Mouse (Mus musculus) ovary, postnatal 10 days (tissue): ENCODE data around the gene Hlx.

Source experiments
- DNase-seq: peaks from one replicate; pipeline ENCODE4 v3.0.0; 2022; ENCODE audit warnings: low spot score

Gene Hlx

DNA sequence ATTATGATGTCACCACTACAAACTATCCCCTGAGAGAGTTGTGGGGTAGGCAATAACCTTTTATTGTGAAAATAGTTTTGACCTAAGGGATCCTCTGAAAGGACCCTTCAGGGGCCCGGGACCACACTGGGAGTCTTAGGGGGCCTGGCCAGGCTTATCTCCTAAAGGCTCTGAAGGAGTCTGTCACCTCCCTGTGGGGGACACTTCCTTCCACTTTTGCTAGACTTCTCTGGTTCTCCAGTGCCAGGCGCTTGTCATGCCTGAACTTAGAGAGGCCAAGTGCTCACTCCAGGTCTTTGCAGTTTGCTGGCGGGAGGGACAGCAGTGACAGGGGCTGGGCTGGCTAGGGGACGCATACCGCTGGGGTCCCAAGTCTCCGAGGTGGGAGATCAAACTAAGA lies 16.3 kb downstream of the Hlx start:
- DNase-seq = no peak

DNA sequence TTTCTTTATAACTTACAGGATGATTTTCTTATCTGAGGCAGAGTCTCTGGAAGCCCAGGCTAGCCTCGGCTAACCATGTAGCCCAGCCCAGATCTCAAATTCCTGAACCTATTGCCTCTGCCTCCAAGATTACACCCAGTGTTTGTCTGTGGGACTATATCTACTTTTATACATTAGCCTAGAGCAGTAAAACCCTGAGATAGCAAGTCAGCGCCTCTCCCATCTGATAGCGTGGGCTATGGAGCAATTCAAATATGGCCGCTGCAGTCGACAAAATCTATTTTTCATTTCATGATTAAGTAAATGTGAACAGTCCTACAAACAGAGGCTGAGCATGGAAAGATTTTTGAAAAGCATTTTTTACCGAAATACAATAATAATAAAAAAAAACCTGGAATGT lies 16.7 kb downstream of the Hlx start:
- no peak for DNase-seq

DNA sequence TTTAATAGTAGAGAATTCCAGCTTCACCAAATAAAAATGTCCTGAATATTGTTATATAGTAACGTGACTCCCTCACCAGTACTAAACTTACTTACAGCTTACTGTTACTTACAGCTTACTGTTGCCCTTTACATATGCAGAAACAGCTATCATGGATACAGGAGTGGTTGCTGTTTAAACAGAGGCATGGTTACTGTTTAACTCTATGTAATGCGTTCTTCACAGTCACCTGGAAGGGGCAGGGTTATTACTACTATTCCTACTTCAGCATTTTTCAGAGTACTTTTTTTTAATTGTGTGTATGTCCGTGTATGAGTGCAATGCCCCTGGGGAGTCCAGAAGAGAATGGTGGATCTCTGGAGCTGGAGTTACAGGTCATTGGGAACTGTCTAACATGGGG lies 17.9 kb downstream of the Hlx start:
- no peak for DNase-seq

GRCm38 (mm10) chr1:184713716-184714115 lies 18.7 kb downstream of the Hlx start:
- no peak for DNase-seq

- DNase-seq = no peak
These were observed 24.7 kb downstream of the Hlx start for GRCm38 (mm10) chr1:184707532-184708248.

- no peak for DNase-seq
These were observed 27.5 kb downstream of the Hlx start for GRCm38 (mm10) chr1:184704901-184705300.

DNA sequence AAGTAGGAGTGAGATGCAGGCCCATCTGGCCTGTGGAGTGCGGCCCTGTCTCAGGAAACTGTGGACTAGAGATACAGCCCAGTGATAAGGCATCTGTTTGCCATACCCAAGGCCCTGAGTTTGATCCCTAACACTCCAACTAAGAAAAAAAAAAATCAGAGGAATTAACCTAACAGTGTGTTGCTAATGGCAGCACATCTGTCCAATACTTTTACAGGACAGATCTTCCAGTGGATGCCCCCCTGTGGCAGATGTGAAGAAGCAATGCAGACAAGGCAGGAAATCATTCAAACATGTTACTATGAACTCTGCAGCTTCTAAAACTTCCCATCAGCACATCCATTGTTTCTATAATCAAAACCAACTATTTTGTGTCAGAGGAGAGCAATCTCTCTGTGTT lies 33.1 kb downstream of the Hlx start:
- DNase-seq = no peak

GRCm38 (mm10) chr1:184695451-184695850 lies 37.0 kb downstream of the Hlx start:
- DNase-seq = no peak

- DNase-seq = no peak
These were observed 40.1 kb downstream of the Hlx start for GRCm38 (mm10) chr1:184692204-184692904.

GRCm38 (mm10) chr1:184691240-184691639 lies 41.2 kb downstream of the Hlx start:
- no peak for DNase-seq

DNA sequence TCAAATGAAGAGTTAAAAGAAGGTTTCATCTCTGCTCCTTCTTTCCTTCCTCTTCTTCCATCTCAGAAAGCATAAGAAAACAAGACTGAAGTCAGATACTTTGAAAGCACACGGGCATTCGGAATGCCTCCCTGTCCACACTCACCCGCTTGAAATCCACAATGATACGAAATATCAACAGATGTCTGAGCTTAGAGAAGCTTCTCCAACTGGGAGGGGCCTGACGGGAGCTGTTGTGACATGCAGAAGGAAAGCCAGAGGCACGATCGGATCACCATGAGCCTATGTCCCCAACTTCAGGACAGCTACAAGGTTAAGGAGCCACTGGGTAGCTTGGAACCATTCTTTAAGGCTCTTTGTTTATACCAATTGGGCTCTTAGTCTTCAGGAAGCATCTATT lies 44.4 kb downstream of the Hlx start:
- DNase-seq = no peak

DNA sequence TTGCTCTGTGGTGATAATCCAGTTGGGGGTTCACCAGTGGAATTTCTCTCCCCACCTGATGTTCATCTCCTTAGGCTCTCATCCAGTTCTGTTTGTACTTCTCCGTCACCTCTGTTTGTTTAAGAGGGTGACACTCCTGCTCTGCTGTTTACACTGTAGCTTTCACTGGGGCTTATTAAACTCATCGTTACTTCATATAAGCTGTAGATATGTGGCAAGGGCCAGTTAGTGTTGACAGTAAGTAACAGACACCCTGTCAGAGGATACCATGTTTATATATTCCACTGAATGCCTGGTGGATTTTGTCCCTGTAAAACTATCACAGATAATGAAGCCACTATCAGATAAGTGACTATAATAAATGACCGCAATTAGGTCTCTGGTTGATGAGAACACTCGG lies 44.9 kb downstream of the Hlx start:
- DNase-seq = no peak

GRCm38 (mm10) chr1:184683541-184683940 lies 48.9 kb downstream of the Hlx start:
- DNase-seq = no peak

GRCm38 (mm10) chr1:184679416-184679965 lies 52.9 kb downstream of the Hlx start:
- DNase-seq = no peak

- DNase-seq = no peak
These were observed 54.8 kb downstream of the Hlx start for GRCm38 (mm10) chr1:184677641-184678040.
